Mouse (Mus musculus): Measurements from ENCODE around the gene Il2rb.

DNA sequence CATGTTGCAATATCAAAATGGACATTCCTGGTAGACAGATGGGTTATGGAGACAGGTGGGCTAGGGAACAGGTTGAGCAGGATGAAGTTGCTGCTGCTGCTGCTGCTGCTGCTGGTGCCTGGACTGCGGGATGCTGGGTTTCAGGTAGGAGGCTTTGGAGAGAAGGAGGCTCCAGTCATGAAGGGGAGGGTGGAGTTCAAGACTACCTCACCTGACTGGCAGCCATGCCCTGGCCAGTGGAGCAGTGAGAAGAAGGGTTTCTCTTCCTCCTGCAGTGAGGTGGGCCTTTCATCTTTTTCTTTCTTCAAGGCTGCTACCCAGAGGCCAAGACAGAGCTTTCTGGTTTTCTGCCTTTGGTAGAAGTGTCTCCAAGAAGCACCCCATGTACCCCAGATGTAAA lies 18.2 kb downstream of the Il2rb start:
- TF ChIP-seq POLR2A (IDR thresholded peaks at IDR 0.05; ENCODE audit: control insufficient read depth in 1 of 2, insufficient read depth in 1 of 2, low read depth in 1 of 2, low read length in 2 of 2, poor library complexity in 1 of 2), result no peak
- TF ChIP-seq CTCF (IDR thresholded peaks at IDR 0.05 in 2 of 3, conservative IDR thresholded peaks at IDR 0.05 in 1 of 3; ENCODE audit: control insufficient read depth in 1 of 3, insufficient read depth in 1 of 3, low read depth in 2 of 3, low read length in 3 of 3, poor library complexity in 1 of 3, severe bottlenecking in 1 of 3), result no peak
- no peak for TF ChIP-seq EP300 (IDR thresholded peaks at IDR 0.05; ENCODE audit: low read depth in 1 of 2, low read length in 2 of 2)
- TF ChIP-seq ZC3H11A (IDR thresholded peaks at IDR 0.05; ENCODE audit: low read depth, low read length), result no peak
- TF ChIP-seq TBP (IDR thresholded peaks at IDR 0.05; ENCODE audit: low read depth, low read length), result no peak
- no peak for TF ChIP-seq CHD1 (IDR thresholded peaks at IDR 0.05; ENCODE audit: low read depth, low read length)
- TF ChIP-seq GATA1 (IDR thresholded peaks at IDR 0.05; ENCODE audit: low read depth, low read length), result no peak
- TF ChIP-seq MAX (IDR thresholded peaks at IDR 0.05; ENCODE audit: low read length), result no peak
- TF ChIP-seq USF2 (IDR thresholded peaks at IDR 0.05; ENCODE audit: borderline replicate concordance in 1 of 2, insufficient read depth in 1 of 2, low read depth in 1 of 2, low read length in 2 of 2), result no peak
- TF ChIP-seq ETS1 (IDR thresholded peaks at IDR 0.05; ENCODE audit: low read depth, low read length), result no peak
- no peak for TF ChIP-seq MAZ (IDR thresholded peaks at IDR 0.05; ENCODE audit: low read depth, low read length)
- TF ChIP-seq RAD21 (IDR thresholded peaks at IDR 0.05; ENCODE audit: low read depth, low read length), result no peak

Data from MEL (cell line).